Mouse (Mus musculus) hindbrain, embryonic 10.5 days (tissue): ENCODE results near the gene Cphx2. TPM values are rescaled to one million over a fixed set of nuclear protein-coding genes. Genes with fewer than 3 reads are reported as not detected.
"Not testable (repeated sequence)": the region's sequence is repeated elsewhere in the genome, so short reads cannot be mapped to it uniquely, and the experiment has no call there.

Source experiments
- DNase-seq: peaks from one replicate; pipeline ENCODE4 v3.0.0-alpha.2; 2017; ENCODE audit warnings: low spot score
- H3K27ac ChIP-seq: fragments of 300-500 bp; sonication (generic); 2 replicates; pipeline ENCODE4 v1.5.1; 2016; ENCODE audit warnings: mild to moderate bottlenecking, moderate library complexity
- H3K27me3 ChIP-seq: fragments of 300-500 bp; sonication (generic); 2 replicates; pipeline ENCODE4 v1.6.1; 2016; ENCODE audit warnings: mild to moderate bottlenecking; ENCODE audit not compliant: poor library complexity, insufficient read depth, severe bottlenecking
- H3K36me3 ChIP-seq: fragments of 300-500 bp; sonication (generic); 2 replicates; pipeline ENCODE4 v1.6.1; 2016; ENCODE audit warnings: mild to moderate bottlenecking, moderate library complexity
- H3K4me1 ChIP-seq: fragments of 300-500 bp; sonication (generic); replicated peaks from 2 replicates; pipeline ENCODE4 v1.6.1; 2016; ENCODE audit warnings: mild to moderate bottlenecking
- H3K4me3 ChIP-seq: fragments of 300-500 bp; sonication (generic); 2 replicates; pipeline ENCODE4 v1.5.1; 2016; ENCODE audit warnings: mild to moderate bottlenecking, moderate library complexity
- H3K9me3 ChIP-seq: fragments of 300-500 bp; sonication (generic); 2 replicates; pipeline ENCODE4 v1.6.1; 2016; ENCODE audit warnings: mild to moderate bottlenecking, moderate library complexity
- WGBS: fragments of 180-500 bp; shearing (Covaris S2); methylation state at CpG from one replicate; pipeline ENCODE4 v1.1.7; 2016; 5-methylcytosine and 5-hydroxymethylcytosine counted together
- polyA plus RNA-seq: library from polyadenylated mRNA; unstranded; fragments of >200 nt; fragmentation: Nextera tagmentation; extraction: Ambion mirVana; gene quantifications from 2 replicates; pipeline ENCODE4 v1.2.1, GENCODE M21; 2016

The Cphx2 gene
- polyA plus RNA-seq, 1 experiment from 2014 or later: not detected

DNA sequence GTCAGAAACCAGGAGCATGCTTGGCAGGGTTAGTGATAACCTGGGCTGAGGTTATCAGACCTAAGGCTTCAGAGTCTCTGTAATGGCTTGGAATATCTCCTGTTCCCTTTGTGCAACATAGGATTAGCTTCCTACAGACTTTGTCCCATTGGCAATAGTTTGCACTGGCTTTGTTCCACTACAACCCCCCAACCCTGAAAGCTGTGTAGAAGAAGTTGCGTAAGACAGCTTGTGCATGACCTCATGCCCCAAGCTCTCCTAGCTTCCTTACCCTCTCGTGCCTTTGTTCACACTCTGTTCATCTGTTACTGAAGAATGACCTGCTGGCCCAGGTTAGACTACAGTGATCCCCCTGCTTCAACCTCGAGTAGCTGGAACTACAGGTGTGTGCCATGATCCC is 16.3 kb downstream of the Cphx2 start:
- not testable (repeated sequence) for H3K4me3 ChIP-seq, H3K36me3 ChIP-seq, H3K9me3 ChIP-seq, DNase-seq, H3K27me3 ChIP-seq, H3K4me1 ChIP-seq, H3K27ac ChIP-seq
- no CpG with 5 or more reads among the region's 3 CpGs for WGBS

DNA sequence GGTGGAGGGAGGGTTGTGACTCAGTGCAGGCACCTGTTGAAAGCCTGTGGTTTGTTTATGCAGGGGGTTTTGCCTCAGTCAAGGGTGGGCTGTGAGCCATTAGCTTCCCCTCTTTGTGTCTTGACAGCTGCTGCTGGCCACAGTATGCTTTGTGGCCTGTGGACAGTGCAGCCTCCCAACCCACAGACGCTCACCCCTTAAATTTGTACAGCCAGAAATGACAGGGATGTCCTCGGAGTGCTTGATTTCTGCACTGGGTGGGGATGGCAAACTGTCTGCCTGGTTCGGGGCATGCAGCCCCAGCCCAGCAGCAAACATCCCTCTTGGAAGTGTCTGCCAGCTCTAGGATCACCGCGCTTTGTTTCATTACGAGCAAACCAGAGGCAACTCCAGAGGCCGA is 36.8 kb downstream of the Cphx2 start, which contains the start of gene Duxbl2:
TSS of gene Duxbl2 (plus strand) at position 200 of the 400 bp plus-strand sequence.
- not testable (repeated sequence) for H3K27ac ChIP-seq, H3K36me3 ChIP-seq, H3K4me1 ChIP-seq, H3K27me3 ChIP-seq, H3K9me3 ChIP-seq, DNase-seq, H3K4me3 ChIP-seq
- no CpG with 5 or more reads among the region's 7 CpGs for WGBS

DNA sequence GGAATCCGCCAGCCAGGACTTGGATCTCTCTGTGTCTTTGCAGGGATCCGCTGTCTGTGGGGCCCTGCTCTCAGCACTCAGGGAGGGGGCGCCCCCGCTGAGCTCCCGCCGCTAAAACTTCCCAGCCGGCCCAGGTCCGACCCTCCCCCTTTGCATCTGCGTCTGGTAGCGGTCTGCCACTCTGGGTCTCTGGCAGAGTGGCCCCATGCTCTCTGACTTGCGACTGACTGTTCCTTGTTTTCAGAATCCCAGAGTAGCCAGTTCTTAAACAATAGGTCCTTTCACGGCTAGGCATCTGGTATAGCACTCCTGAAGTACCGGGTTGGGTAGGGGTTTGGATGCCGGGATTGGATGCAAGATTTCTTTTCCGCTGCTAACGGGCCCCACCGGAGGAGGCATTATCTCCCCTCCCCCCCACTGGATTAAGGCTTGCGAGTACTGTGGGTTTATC is 37.3 kb downstream of the Cphx2 start:
- not testable (repeated sequence) for H3K4me1 ChIP-seq, H3K27me3 ChIP-seq, H3K9me3 ChIP-seq, DNase-seq, H3K36me3 ChIP-seq, H3K4me3 ChIP-seq, H3K27ac ChIP-seq
- no CpG with 5 or more reads among the region's 18 CpGs for WGBS

DNA sequence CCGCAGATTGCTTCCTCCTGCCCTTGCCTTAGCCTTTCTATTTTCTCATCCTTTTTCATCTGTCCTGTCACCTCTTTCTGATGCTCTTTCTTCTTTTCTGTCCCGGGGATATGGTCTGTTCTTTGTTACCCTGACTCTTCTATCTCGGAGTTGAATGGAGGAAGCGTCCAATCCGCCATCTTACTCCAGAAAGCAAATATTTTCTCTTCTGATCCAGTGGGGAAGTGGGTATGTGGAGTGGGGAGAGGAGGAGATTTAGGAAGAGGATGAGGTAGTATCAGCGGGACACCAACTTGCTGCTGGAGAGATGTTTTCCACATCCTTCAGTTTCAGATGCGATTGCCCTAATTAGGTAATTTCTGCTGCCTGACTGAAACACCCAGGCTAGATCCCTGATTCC is 37.8 kb downstream of the Cphx2 start:
- not testable (repeated sequence) for DNase-seq, H3K36me3 ChIP-seq, H3K27ac ChIP-seq, H3K27me3 ChIP-seq, H3K4me1 ChIP-seq, H3K9me3 ChIP-seq, H3K4me3 ChIP-seq
- no CpG with 5 or more reads among the region's 7 CpGs for WGBS

Other genes starting within 250 kb of the Cphx2 start
- 4.2 and 4.4 TPM in 2 replicates for gene Anxa11, start 239.4 kb upstream of the Cphx2 start, polyA plus RNA-seq
- not detected in 2 replicates for gene Plac9a, start 178.4 kb upstream of the Cphx2 start, polyA plus RNA-seq
- 1.9 and 3.9 TPM in 2 replicates for gene Tmem254a, start 153.8 kb upstream of the Cphx2 start, polyA plus RNA-seq
- not detected in 2 replicates for gene Cphx1, start 143.2 kb upstream of the Cphx2 start, polyA plus RNA-seq
- gene Duxbl1, start 102.9 kb upstream of the Cphx2 start, polyA plus RNA-seq: 4.6 and 4.7 TPM in 2 replicates
- gene Gm9780, start 38.8 kb upstream of the Cphx2 start, polyA plus RNA-seq: 0.93 TPM in 1 of 2 replicates, not detected in the other
- 18.4 and 22.4 TPM in 2 replicates for gene Tmem254c, start 14.2 kb upstream of the Cphx2 start, polyA plus RNA-seq
- gene Cphx3, start 781 bp downstream of the Cphx2 start, polyA plus RNA-seq: not detected in 2 replicates
- not detected in 2 replicates for gene Duxbl2, start 36.8 kb downstream of the Cphx2 start, polyA plus RNA-seq
- gene Plac9b, start 101.0 kb downstream of the Cphx2 start, polyA plus RNA-seq: 0.96 and 1.2 TPM in 2 replicates
- gene Tmem254b, start 125.5 kb downstream of the Cphx2 start, polyA plus RNA-seq: 19.0 and 22.2 TPM in 2 replicates
- gene Duxbl3, start 176.4 kb downstream of the Cphx2 start, polyA plus RNA-seq: 5.7 and 6.3 TPM in 2 replicates